Mouse (Mus musculus): ENCODE results near the gene Olfr1151.

DNA sequence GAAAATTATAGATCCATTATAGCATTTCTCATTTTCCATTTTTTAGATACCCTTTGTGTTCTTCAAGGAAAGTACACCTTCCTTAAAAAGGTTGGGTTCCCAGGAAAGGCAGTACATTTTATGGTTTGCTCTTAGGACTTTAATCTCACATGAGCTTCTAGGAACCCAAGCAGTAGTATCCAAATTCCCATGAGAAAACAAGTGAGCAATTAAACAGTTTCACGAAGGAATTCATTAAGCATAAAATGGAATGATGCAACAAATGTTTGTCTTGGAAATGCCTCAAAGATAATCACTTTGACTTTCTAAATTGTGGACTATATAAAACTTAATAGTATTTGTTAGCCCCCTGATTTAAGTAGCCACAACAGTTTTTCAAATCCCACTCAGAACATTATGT, 49.4 kb downstream of the Olfr1151 start, which contains the start of gene Olfr1154:
- TF ChIP-seq POLR2A (IDR thresholded peaks at IDR 0.05; ENCODE audit: insufficient read depth, low read depth, low read length) (no peak), CTCF (IDR thresholded peaks at IDR 0.05) (no peak), EP300 (IDR thresholded peaks at IDR 0.05; ENCODE audit: insufficient read depth, low read depth, low read length) (no peak)

Measured in heart, adult 2 months (tissue).